Mouse (Mus musculus) kidney, postnatal 4 days (tissue): ENCODE measurements around the gene Aif1.

Experiments
- DNase-seq, 2 experiments: peaks; one replicate each; pipeline ENCODE4 v3.0.0; 2021; ENCODE audit warnings: mixed read lengths in 2 of 2

Aif1 gene

DNA sequence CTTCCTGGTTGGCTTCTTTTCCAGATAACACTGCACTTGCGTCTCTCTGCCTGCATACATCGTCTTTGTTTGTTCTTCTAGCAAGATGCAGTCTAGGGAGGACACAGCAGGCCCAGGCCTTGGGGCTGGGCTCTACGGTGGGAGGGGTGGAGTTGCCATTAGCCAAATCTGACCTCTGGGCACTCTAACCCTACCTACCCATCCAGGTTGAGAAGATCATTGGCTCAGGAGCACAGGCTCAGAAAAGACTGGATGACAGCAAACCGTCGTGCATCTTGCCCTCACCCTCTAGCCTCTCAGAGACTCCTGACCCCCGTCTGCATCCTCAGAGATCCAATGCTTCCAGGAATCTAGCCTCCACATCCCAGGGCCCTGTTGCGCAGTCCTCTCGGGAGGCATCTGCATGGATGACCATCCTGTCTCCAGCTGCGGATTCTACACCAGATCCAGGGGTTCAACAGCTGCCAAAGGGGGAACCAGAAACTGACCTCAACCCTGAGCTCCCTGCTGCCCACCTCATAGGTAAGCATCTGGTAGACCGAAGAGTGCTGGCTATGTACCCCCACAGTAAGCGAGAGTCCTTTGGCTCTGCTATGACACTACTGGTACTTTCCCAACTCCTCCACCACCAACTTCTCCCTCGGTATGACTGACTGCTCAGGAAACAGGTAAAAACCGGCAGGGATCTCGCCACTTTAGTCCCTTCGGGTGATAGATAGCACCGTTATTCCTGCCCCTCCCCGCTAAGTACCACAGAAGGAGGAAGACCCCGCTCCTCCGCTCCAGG lies 19.2 kb upstream of the Aif1 start:
- no peak for DNase-seq

DNA sequence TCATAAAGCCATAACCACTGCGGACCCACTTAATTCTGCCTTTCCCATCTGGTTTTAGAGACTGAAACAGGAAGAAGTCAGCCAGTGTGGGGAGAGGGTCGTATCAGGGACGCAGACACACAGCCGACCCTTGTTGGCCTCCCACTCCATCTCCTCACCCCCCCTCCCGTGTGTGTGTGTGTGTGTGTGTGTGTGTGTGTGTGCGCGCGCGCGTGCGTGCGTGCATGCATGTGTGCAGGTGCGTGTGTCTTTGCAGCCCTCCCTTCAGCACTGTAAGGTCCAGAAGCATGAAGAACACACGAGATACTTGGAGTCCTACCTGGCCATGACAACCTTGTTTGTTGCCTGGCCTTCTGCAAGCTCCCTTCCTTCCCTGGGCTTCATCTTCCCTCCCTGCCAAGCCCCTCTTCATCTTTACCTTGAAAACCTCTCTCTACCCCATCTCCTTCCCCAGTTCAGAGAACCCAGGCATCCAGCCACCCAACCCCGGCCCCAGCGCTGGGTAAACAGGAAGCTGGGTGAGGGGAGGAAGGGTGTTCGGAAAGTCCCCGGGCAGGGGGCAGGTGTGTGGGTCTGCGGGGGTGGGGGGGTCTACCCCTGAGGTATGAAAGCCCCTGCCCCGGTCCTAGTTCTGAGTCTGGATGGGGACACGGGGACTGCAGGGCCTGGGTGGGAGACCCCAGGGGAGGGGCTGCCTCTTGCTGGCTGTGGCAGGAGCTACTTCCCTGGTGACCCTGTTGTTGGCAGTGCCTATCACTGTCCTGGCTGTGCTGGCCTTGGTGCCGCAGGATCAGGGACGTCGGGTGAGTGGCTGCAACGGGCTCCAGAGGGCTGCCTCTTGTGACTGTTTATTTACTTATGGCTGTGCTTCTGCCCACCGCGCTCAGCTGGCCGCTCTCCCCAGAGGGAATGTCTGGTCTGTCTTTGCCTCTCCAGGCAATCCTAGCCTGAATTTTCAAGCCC lies 18.3 kb upstream of the Aif1 start, which contains the start of gene Ltb:
TSS of gene Ltb (plus strand) at position 559 of the 963 bp plus-strand sequence.
- peak in 1 of 2 experiments; percentile 26 for DNase-seq

DNA sequence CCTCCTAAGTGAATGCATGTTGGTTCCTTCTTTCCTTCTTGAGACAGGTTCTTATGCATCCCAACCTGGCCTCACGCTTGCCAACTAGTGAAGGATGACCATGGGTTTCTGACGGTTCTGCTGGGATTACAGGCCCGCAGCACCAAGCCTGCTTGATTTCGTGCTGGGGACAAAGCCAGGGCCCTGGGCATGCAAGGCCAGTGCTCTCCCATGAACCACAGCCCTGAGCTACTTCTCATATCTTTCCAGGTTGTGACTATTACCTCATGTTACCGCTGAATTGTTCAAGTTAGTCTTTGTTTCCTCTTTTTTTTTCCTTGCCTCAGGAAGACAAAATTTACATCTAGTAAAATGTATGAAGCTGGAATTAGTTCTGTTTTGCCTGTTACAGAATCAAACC lies 17.1 kb upstream of the Aif1 start:
- no peak for DNase-seq

DNA sequence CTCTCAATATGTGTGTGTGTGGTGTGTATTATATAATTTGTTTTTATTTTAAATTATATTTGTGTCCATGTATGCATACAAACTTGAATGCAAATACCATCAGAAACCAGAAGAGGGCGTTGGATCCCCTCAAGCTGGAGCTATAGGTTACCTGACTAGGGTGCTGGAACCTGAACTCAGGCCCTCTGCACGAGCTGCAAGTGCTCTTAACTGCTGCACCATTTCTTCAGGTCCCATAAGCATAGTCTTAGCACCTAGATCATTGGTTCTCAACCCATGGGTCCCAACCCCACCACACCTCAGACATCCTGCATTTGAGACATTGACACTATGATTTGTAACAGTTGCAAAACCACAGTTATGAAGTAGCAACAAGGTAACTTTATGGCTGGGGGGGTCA lies 15.9 kb upstream of the Aif1 start:
- DNase-seq = no peak

DNA sequence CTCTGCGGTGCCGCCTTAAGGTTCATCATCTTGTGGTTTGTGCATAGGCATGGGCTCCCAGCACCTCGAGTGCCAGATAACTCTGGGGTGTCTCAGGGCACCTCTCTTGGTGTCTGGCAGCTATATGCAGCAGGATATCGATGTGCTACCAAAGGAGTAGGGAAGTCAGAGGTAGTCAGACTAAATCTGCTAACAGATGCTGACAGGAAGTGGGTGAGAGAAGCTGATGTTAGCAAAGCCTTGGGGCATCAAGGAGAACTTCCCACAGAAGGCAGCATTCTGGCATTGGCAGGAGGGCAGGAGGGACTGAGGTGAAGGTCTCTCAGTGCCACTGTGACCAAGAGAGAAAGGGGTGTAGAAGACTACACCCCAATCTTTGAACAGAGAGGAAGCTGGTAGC lies 14.2 kb upstream of the Aif1 start:
- DNase-seq = no peak

DNA sequence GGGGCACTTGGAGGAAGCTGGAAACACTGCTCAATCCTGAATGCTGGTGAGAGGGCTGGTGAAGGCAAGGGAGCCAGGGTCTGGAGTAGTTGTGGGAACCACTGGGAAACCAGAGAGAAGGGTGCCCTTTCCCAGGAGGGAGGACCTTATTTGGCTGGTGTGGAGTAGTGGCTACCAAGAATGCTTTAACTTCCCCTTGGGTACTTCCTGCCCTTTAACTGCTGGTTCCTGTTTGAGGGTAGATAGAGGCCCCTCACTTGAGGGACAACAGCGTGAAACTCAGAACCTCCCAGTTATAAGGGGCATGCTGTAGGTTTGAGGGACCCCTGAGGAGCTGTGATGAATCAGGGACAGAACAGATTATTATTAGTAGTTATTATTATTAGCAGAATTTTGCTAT lies 13.3 kb upstream of the Aif1 start:
- no peak for DNase-seq

DNA sequence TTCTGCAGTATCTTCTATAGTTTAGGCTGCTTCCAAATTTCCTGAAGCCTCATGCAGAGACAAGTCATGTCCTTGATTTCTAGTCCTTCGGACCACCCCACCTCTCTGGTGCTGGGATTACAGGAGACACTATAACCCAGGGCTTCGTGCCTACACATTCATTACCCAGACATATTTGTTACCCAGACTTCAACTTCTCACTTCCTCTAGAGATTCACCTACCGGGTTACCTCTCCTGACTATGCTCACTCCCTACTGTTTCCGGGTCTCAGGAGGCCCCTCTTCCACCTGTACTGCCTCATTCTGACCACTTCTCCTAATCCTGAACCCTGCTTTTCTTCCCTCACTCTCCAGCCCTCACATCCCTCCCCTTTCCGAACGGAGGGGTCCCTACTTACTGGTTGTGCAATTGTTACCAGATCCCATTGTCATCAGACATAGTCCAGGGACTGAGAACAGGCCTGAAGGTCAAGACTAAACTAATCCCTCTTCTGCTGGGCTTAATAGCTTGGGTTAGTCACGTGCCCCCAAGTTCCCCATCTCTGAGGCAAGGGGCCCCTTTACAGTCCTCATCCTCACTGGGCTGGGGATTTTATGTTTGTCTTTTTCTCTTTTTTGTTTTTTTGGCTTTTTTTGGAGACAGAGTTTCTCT lies 12.2 kb upstream of the Aif1 start, which contains the start of gene Lst1:
TSS of gene Lst1 (minus strand) at position 481 of the 652 bp plus-strand sequence.
- no peak for DNase-seq

DNA sequence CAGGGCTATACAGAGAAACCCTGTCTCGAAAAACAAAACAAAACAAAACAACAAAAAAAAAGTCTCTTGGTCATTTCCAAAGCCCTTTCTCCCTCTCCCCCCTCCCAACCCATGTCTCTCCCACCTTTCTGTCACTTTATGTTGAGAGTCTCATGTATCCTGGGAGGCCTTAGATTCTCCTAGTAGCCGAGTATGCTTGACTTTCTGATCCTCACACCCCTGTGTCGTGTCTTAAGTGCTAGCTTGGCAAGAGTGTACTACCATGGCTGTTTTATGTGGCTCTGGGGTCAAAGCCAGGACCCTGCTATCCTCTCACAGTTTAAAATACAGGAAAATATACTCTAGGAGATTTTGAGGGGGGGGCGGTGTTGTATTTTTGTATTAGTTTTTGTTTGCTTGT lies 11.5 kb upstream of the Aif1 start:
- no peak for DNase-seq

DNA sequence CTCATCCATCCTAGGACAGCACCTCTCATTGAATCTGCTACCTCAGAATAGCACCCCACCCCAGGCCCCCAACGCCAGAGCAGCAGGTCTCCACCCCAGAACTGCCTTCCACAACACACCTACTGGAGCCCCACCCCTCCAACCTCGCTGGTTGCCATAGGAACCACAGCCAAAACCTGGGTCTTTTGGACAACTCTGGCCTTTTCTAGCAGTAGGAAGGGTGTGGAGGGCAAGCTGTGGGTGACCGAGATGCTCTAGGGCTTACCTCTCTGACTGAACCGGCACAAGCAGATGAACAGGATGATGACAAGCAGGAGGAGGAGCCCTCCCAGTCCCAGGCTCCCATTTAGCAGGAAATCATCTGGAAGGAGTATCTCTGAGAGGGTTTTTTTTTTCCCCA lies 10.8 kb upstream of the Aif1 start:
- DNase-seq = peak; percentile 47 to 55

DNA sequence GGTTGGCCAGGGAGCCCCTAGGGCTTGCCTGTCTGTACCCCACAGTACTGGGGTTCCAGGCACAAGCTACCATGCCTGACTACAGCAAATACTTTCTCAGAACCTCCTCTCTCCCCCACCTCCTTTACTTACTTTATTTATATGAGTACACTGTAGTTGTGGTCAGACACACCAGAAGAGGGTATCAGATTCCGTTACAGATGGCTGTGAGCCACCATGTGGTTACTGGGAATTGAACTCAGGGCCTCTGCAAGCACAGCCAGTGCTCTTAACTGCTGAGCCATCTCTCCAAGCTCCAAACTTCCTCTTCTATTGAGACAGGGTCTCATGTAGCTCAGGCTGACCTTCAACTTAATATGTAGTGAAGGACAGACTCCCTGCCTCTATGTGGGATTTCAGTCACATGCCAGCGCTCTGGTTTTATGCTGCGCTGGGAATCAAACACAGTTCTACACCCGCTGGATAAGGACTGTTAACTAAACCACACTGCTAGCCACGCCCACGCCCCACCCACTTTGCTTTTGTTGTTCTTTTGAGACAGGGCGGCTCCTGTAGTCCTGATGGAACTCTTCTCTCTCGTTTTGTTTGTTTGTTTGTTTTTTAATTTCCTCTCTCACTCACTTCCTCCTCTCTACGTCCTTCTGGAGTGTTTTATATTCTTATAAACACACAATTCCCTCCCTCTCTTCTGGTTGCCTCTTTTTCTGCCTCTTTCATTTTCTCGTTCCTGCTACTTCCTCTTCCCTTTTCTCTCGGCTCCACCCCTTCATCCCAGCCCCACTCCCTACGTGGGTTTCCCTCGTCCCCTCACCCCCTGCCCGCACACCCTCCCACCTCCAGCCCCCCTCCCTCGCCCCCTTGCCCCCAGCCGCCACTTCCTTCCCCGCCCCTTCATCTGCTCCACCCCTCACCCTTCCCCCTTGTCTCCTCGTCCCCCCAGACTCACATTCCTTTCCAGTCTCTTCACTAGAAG lies 10.1 kb upstream of the Aif1 start:
- DNase-seq = peak; percentile 87 to 90

DNA sequence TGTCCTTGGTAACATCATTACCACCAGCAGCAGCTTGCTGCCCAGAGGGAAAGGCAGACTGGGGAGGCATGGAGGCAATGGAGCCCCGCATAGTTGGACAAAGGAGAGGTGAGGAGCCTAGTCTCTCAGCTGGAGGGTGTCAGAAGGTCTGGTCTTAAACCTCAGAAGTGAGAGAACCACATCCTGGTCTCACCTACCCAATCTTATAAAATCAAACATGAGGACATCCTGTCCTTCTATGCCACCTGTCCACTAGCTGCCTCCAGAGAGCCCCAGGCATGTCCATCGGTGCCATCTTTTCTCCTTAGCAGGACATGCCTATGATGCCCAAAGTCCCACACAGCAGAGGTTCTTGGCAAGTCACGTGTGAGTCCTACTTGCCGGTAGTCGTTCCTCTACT lies 4.2 kb upstream of the Aif1 start:
- DNase-seq = no peak

DNA sequence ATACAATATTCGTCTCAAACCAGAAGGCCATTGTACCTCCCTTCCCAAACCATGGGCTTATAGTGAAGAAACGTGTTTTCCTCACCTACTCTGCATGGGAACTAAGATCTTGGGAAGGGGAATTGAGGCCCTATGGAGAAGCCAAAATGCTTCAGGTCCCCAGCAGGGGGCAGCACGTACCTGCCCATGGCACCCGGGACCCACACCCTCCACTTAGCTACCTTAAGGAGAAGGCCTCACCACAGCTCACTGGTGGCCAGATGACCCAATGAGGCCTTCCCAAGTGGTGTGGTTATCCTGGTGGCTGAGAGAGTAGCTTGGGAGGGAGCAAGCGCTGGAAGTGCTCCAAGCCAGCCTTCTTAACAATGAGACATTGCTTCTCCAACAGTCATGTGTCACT lies 2.7 kb upstream of the Aif1 start:
- DNase-seq = peak; percentile 86 to 88

DNA sequence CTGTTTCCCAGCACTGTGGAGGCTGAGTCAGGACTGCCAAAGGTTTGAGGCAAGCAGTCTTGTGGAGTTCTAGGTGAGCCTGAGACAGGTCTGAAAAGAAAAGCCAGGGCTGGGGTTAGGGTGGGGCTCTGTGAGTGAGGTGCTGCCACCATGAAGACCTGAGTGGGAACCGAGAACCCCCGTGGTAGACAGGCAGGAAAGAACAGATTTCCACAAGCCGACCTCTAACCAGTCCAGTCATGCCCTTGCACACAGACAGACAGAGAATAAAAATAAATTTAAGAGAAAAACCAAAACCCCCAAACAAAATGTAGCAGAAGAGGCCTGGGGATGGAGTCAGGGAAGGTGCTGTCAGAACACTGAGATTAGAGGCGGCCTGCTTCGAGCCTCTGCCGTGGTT lies 486 bp downstream of the Aif1 start:
- no peak for DNase-seq

DNA sequence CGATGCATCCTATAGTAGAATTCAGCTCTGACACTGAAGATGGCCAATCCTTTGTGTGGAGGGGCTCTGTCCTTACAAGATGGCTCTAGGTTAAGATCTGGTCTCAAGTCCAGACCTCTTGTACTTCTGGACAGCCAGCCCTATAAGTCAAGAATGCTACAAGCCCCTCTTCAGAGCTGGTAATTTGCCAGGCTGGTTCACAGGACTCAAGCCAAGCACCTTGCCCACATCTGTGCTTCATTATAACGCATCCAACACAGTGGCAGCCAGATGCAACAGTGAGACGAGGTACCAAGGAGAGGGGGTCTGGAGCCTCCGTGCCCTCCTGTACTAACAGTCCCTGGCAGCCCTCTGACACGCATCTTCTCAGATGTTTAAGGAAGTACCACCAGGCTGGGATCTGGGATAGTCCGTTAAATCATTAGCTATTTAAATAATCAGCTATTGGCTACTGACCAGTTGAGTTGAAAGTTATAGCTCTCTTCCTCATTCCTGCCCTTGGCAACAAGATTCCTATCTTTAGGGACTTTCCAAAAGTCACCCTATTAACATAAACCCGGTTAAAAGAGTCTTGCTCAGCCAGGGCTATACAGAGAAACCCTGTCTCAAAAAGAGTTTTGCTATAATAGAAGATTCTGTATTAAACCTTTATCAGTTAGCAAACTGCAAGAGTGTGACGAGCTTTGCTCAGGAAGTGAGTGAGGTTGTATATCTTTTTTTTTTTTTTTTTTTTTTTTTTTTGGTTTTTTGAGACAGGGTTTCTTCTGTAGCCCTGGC lies 1.5 kb downstream of the Aif1 start:
- DNase-seq = no peak

DNA sequence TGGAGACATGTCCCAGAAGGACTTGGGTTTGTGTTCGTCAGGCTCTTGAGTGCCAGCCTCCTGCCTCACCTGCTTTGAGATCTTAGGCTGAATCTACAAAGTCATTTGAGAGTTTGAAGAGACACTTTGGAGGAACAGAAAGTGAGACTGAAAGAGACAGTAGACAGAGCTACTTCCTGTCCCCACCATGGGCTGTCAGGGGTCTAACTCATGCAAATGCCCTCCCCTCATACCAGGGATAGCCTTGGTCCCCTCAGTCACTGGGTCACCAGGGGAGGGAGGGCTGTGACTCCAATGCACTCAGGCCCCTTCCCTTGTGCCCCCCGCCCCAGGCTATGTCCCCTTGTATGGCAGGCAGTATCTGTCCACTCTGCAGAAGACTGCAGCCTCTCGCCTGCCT lies 2.5 kb downstream of the Aif1 start:
- no peak for DNase-seq

DNA sequence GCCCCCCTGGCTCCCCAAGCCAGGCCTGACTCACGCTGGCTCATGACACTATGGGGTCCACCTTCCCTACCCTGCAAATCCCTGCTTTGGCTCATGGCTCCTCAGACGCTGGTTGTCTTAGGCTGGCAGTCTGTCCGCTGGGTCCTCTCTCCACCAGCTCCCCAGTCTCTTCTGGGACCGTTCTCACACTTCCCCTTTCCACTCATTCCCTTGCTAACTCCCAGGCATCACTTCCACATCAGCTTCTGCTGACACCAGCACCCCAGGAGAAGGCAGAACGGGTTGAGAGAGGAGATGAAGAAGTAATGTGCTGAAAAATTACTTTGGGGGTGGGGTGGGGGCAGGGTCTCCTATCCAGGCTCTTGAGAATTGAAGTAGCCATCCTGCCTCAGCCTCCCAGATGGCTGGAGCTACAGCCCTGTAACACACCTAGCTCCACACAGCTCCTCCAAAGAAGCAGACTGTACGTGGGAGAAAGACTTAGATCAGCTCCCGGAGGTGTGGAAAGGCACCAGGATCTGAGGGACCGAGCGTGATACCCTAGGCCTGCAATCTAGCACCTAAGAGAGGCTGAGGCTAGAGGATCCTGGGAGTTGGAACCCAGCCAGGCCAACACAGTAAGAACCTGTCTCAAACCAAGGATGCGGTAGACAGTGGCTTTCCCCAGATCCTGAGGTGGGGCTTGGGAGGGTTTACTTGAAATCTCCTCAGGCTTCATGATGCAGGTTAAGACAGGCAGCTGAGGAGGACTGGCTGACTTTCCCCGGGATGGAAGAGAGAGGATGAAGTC lies 3.2 kb downstream of the Aif1 start:
- no peak for DNase-seq

DNA sequence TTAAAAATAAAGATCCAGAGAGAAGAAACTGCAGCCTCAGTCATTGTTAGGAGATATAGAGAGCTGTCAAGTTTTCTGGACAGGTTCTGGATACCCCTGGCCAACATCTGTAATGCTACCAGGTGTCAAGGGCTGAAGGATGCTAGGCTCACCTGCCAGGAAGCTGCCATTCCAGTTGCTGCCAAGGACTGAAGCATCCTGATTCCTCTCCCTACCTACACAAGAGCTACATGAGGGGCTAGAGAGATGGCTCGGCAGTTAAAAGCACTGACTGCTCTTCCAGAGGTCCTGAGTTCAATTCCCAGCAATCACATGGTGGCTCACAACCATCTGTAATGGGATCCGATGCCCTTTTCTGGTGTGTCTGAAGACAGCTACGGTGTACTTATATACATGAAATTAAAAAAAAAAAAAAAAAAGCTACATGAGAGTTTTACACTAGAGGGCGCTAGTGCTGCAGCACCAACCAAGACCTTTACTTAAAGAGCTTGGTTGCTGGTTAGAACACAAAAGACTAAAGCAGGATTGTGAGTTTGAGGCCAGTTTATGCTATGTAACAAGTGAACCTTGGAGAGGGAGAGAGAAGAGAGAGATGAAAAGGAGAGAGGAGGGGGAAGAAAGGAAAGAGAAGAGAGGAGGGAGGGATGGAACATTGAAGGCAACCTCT lies 7.2 kb downstream of the Aif1 start:
- DNase-seq = peak in 1 of 2 experiments; percentile 58

DNA sequence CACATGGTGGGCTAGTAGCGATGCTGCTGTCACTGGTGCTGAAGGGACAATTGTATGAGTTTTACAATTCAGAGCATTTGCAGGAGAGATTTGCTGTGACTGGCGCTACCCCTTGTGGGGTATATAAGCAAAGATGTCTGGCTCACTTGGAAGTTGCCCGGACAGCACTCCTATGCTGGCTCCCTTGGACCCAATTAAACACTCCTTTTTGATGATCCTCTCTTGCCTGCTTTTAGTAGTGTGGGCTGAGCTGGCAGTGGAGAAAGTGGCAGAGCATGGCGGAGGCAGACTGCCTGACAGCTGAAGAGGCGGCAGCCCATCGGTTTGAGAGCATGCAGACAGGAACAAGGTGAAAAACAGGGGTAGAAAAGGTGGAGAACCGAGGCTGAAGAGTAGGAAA lies 8.1 kb downstream of the Aif1 start:
- no peak for DNase-seq

DNA sequence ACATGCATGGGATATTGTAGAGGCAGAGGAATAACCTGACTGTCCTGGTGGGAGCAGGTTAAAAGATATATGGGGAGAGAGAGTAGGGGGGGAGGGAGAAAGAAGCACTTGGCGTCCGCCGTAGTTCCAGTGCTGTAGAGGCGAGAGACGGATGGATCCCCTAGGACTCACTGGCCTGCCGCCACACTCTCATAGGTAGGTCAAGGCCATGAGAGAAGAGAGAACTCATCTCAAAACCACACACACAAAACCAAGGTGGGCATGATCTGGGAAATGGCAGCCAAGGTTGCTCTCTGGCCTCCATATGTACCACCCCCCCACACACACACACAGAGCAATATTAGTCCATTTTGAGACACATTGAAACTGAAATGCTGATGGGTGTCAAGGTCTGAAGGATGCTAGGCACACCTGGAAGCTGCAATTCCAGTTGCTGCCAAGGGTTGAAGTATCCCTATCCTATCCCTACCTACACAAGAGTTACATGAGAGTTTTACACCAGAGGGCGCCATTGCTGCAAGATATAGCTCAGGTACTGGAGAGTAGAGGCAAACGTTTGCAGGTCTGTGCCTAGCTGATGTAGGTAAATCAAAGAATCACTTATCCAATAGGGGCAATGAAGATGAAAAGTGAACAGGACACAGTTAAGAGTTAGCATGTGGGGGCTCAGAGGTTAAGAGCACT lies 9.4 kb downstream of the Aif1 start:
- peak; percentile 73 to 79 for DNase-seq
